Mouse (Mus musculus) embryonic stem cell, embryonic (primary cell): ENCODE results near the gene 1700001L19Rik.

Experiments
- CTCF ChIA-PET, 4 experiments: fragments of 300-600 bp in 2 of 4; fragments of 350-600 bp in 2 of 4; sonication (Branson Sonifier 250); formaldehyde crosslinking; loops; one replicate each; lab custom pipeline; 2022; ENCODE audit warnings: inconsistent platforms in 2 of 4; lab: Charles Lee
- POLR2A ChIA-PET, 4 experiments: fragments of 300-600 bp in 2 of 4; fragments of 350-600 bp in 2 of 4; sonication (Branson Sonifier 250); formaldehyde crosslinking; loops; one replicate each; lab custom pipeline; 2022; ENCODE audit warnings: antibody characterized with exemption in 4 of 4, inconsistent platforms in 1 of 4; lab: Charles Lee

The 1700001L19Rik gene

DNA sequence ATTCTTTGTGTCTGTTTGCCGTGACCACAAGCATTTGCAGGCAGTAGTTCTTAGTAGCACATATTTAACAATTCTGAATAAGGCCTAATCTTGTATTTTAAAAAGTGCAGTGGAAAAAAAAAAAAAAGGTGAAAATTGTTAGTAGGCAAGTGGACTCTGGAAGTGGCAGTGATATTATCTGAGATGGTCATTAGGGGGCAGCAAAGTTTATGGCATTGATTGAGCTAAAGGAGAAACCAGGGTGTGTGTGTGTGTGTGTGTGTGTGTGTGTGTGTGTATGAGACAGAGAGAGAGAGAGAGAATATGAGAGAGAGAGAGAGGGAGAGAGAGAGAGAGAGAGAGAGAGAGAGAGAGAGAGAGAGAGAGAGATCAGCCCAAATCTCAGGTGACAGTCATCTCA is 3.4 kb upstream of the 1700001L19Rik start:
- ChIA-PET CTCF (interaction anchor here (0.6 to 1.6 kb wide), 8 partner anchors 12 to 866 kb away, joined by 3 to 11 read pairs (median 4); partner anchors contain the start of gene Adcy2 (in 1 of the 4)), POLR2A (interaction anchor here in 3 of 4 experiments (0.5 to 7.4 kb wide), 10 partner anchors 8 to 1615 kb away, joined by 3 to 41 read pairs (median 4); no protein-coding TSS in a partner anchor)

DNA sequence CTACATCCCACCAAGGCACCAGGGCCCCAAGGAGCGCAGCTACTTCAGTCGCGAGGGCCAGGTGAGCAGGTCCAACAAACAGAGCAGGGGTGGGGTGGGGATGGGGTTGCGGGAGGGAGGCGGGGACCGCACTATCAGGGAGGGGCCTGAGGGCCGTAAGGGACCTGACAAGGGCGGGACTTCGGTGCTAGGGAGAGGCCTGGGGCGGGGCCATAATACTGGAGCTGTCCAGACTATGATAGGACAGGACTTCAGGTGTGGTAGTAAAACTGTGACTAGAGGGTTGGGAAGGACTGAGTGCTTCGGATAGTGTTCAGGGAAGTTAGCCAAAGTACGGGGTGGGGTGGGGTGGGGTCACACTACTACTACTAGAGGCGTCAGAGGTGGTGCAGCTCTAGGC is 446 bp downstream of the 1700001L19Rik start:
- POLR2A ChIA-PET = interaction anchor here in 2 of 4 experiments (0.9 to 7.4 kb wide), 7 partner anchors 12 to 1014 kb away, joined by 3 to 41 read pairs (median 5); partner anchors contain the start of genes Fastkd3 (in 2 of the 2), Mtrr (in 2 of the 2) and Srd5a1 (in 1 of the 2)
- CTCF ChIA-PET = interaction anchor here (0.5 to 1.0 kb wide), 7 partner anchors 32 to 1205 kb away, joined by 3 to 11 read pairs (median 3); no protein-coding TSS in a partner anchor

DNA sequence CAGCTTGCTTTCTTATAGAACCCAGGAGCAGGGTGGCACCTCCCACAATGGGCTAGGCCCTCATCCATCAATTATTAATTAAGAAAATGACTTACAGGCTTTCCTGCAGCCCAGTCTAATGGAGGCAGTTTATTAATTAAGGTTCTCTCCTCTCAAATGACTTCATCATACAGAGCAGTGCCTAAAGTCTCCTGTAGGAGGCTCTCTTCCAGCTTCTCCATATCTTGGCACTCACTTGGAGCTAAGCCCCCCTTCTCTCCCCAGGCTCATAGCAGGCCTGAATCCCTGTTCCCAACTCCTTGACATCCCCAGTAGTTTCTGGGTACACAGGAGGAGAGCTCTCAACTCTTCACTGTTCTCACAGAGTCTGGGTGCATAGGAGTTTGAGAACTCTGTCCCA is 1.7 kb downstream of the 1700001L19Rik start:
- CTCF ChIA-PET = interaction anchor here (0.6 to 1.4 kb wide), 9 partner anchors 9 to 863 kb away, joined by 3 to 6 read pairs (median 3); partner anchors contain the start of gene Adcy2 (in 1 of the 4)
- POLR2A ChIA-PET = interaction anchor here in 2 of 4 experiments (1.0 to 7.4 kb wide), 4 partner anchors 13 to 24 kb away, joined by 3 to 41 read pairs (median 10); partner anchors contain the start of genes Fastkd3 (in 2 of the 2) and Mtrr (in 1 of the 2)

DNA sequence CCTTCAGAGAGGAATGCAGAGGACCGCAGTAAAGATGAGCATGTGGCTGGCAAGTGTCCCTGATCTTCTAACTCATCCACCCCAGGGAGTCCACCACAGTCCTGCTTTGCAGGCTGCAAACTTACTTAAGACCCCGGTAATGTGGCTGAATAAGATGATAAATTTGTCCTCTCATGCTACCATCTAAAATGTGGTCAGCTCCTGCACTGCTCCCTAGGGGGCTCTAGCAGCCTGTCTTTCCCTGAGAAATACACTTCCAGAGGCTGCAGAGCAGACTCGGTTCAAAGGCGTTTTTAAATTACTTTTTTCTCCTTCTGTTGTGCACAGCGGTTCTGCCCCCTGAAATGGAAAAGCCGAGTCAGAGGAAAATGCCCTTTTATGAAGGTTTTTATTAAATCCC is 4.0 kb downstream of the 1700001L19Rik start:
- CTCF ChIA-PET = interaction anchor here in 2 of 4 experiments (0.5 to 1.0 kb wide), 3 partner anchors 19 to 398 kb away, joined by 3 to 4 read pairs (median 3); partner anchors contain the start of gene Adcy2 (in 1 of the 2)
- POLR2A ChIA-PET = no interaction called here

DNA sequence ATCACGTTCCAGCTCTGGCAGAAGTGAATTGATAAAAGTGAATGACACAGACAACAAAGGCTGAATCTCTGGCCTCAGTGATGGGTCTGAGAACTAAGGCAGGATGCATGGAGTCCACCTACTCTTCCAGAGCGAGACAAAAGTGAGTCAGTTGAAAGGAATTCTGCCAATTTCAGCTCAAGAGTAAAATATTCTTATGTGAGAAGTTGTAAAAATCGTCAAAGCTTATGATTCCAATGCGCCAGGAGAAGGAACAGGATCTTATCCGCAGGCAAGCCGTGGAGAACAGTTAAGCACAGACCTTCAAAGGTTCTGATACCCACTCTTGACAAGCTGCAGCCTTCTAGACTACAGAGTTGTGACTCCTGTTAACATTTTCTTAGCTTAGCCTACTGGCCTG is 5.9 kb downstream of the 1700001L19Rik start:
- ChIA-PET POLR2A (interaction anchor here in 1 of 4 experiments (1.4 kb wide), 1 partner anchor 21 kb away, joined by 3 read pairs; the partner anchor contains the start of genes Fastkd3 and Mtrr), CTCF (interaction anchor here in 1 of 4 experiments (0.7 kb wide), 1 partner anchor 857 kb away, joined by 3 read pairs; no protein-coding TSS in a partner anchor)

DNA sequence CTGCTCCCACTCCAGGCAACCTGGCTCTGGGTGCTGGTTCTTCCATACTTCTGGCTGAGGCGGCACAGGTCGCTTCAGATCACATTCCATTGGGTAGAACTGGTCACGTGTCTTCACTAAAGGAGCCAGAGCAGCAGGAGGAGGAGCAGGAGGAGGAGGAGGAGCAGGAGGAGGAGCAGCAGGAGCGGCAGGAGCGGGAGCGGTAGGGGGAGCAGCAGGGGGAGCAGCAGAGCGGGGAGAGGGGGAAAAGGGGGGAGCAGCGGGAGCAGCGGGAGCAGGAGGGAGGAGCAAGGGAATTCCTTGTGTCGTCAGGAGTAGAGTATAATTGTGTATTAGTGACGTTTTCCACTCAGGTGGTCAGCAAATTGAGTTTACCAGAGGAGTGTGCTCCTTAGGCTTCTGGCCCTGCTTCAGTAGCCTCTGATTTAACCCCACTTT is 8.5 kb downstream of the 1700001L19Rik start:
- ChIA-PET CTCF (interaction anchor here in 1 of 4 experiments (0.9 kb wide), 1 partner anchor 12 kb away, joined by 7 read pairs; no protein-coding TSS in a partner anchor), POLR2A (interaction anchor here in 2 of 4 experiments (1.3 to 1.4 kb wide), 2 partner anchors 20 to 27 kb away, joined by 3 read pairs; no protein-coding TSS in a partner anchor)

DNA sequence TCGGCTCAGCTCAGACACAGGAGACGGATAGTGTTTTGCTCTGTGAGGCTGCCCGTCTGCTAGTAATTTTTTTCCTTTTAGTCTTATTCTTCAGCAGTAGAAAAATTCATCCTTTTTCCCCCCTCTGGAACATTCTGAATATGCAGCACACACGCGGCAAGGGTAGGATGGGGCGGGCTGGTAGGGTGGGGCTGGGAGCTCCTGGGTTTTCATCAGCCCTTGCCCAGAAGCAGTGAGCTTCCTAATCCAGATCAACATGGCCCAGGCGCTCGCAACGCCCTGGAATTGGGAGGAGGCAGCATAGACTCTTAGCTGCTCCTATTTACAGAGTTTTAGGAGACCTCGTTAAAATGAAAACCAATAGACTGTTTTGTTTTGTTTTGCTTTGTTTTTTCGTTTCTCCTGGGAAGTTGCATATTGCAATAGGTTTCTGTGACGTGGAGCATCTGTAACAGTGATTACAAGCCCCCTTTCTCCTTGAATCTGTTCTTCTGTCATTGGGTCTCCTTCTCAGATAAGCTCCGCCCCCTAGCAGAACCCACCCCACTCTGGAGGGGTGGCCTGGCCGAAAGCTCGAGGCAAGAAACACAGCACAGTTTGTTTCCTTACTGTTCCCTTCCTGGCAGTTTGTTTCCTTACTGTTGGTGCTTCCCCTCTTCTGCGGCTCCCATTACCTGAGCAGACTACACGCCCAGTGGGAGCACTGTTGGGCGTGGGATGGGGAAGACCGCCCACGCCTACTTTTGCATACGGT is 10.6 kb downstream of the 1700001L19Rik start:
- POLR2A ChIA-PET = interaction anchor here in 1 of 4 experiments (1.4 to 1.5 kb wide), 3 partner anchors 13 to 21 kb away, joined by 5 read pairs; no protein-coding TSS in a partner anchor
- CTCF ChIA-PET = interaction anchor here (0.6 to 1.3 kb wide), 4 partner anchors 9 to 1048 kb away, joined by 3 to 8 read pairs (median 4); no protein-coding TSS in a partner anchor

DNA sequence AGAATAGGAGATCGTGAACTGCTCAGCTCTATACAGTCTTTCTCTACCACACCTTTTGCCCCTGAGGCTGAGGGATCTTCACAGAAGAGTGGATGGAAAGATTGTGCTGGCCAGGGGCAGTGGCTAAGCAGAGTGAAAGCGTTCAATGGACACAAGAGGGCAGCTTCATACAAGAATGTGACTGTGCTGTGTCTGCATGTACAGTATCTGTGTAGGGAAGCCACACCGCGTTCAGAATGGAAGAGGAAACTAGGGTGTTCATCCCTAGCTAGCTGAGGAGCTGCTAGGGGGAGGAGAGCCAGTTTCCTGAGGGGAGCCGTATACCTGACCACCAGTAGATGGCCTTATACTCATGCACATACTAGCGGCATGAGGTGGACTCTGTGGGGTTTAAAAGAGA is 25.6 kb downstream of the 1700001L19Rik start:
- POLR2A ChIA-PET = interaction anchor here in 1 of 4 experiments (0.9 kb wide), 2 partner anchors 15 to 36 kb away, joined by 3 to 5 read pairs; no protein-coding TSS in a partner anchor
- CTCF ChIA-PET = interaction anchor here in 3 of 4 experiments (0.5 to 1.3 kb wide), 4 partner anchors 9 to 839 kb away, joined by 3 to 4 read pairs (median 3); no protein-coding TSS in a partner anchor

DNA sequence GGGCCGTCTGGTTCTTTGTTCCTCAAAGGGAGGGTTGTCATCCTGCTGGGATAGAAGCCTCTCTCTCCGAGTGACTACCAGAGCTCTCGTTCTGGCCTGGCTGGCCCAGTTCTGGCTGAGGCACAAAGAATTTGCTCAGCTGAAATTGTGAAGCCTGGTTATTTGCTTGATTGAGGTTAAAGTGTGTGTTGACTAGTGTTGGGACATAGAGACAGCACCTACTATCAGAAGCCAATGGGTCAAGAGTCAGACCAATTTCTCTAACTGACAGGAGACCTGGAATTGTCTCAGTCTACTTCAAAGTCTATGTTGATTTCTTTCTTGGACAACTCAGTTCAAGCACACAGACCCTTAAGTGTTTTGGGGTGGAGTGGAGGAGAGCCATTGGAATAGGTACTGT is 29.8 kb downstream of the 1700001L19Rik start:
- POLR2A ChIA-PET = no interaction called here
- CTCF ChIA-PET = no interaction called here

DNA sequence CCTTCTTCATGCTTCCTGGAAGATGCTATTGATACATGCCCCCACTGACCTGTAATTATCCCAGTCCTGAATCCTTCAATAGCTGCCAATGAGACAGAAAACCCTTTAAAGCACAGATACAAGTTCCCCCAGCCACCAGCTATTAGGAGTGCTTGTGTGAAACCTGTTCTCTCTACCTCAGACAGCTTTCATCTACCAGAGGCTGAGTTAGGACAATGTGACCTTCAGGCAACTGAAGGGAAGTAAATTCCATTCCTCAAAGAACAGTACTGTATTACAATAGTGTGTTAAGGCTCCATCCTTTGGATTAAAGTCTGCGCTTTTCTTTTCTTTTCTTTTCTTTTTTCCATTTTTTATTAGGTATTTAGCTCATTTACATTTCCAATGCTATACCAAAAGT is 45.6 kb downstream of the 1700001L19Rik start:
- ChIA-PET CTCF (no interaction called here), POLR2A (interaction anchor here in 1 of 4 experiments (1.3 kb wide), 1 partner anchor 61 kb away, joined by 4 read pairs; the partner anchor contains the start of genes Fastkd3 and Mtrr)
